Mouse (Mus musculus) embryo, embryonic 10 days (tissue): ENCODE data around the gene Mrpl46.

Source experiments
- DNase-seq: peaks from one replicate; pipeline ENCODE4 v3.0.0-alpha.2; 2015; ENCODE audit warnings: low spot score

The Mrpl46 gene

DNA sequence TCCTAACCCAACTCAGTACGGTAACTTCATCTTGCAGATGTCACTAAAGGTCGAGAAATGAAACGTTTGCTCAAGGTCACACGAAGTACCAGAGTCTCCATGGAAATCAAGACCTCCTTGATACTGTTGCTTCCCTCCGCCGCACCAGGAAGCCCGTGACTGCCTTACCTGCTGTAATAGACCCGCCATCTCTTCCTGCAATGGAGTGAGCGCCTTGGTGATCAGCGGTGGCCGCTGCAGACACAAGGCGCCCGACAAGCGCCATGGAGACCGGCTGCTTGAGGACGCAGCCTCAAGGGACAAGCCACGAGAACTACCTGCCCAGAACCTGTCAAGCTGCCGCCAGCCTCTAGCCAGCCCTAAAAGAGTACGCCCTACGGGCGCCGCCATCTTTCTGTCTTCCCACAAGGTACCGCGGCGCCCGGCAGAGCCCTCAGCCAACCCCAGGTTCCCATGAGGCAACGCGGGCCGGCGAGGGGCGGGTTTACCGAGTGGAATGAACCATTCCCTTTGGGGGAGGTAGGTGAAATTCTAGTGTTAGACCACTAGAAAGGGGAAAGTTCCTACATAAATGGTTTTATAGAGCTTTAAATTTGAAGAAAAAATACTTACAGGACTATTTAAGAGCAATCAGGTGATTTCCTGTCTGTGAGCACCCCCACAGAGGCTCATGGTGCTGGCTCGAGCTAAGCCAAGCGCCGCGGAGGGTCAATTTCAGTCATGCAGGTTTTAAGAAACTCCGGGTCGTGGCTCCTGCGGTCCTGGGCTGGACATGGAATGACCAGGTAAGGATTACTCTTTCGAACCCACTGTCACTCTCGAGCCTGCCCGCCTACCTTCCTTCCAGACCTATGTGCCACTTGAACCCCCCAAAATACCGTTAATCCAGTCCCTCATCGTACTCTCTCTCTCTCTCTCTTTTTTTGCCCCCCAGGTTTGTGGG is at the start of gene Mrpl46, which contains the start of gene Mrps11:
Gene Mrpl46, minus strand, starts transcription at position 893 of the 943 bp plus-strand sequence.
Gene Mrps11, plus strand, starts transcription at position 481 of the 943 bp plus-strand sequence.
- peak; percentile 91 for DNase-seq

DNA sequence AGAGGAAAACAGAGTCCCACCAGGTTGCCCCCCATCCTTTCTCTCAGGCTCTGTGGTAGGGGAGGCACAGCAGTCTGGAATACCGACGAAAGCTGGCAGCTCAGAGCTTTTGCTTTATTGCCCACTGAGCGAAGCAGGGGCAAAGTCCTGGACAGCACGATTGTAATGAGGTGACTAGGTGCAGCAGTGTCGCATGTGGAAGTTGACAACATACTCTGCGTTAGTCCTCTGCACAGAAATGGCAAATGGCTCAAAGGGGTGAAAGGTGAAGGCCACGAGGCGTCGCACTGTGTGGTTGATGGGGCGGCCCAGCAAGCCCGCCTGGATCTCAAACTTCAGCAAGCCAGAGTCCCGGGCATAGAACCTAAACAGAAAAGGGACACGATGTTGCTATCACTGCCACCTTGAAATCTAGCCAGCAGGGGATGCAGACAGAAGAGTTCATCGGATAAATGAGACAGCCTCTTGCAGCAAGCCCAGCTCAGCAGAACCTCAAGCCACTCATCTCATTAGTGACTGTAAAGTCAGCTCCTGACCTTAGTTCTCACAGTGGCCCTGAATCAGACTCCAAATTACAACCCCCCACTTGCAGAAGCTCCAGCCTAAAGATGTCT is 44.5 kb upstream of the Mrpl46 start:
- DNase-seq = no peak

GRCm38 (mm10) chr7:78826682-78827385 is 43.5 kb upstream of the Mrpl46 start:
- DNase-seq = peak; percentile 28

DNA sequence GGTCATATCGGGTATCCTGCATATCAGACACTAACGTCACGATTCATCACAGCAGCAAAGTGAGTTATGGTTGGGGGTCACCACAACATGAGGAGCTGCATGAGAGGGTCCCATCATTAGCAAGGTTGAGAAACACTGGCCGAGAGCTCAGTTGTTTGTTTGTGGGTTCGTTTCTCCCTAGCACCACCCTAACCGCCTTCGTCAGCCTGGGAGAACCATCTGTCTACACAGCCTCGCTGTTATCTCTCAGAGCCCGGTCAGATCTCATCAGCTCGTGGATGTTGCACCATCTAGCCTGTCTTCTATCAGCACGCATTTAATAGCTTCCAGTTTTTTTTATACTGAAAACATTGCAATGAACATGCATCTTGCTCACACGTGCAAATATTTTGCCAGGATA is 35.0 kb upstream of the Mrpl46 start:
- no peak for DNase-seq

DNA sequence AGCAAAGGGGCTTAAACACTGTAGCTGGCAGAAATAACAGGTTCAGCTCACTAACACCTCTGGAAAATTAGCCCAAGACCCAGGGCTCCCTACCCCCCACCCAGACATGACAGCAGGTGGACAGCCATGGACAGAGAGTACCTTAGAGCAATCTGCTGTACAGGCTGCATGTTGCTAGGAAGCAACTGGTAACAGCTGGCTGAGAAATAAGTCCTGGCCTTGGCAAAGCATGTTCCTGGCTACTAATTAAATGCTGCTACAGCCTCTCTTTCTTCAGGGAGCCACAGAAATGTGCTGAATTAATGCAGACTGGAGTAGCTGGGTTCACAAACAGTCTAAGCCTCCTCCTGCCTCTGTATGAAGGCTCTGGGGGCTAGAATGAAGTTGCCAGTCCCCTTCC is 31.4 kb upstream of the Mrpl46 start:
- no peak for DNase-seq

GRCm38 (mm10) chr7:78813791-78814190 is 30.5 kb upstream of the Mrpl46 start:
- DNase-seq = no peak

DNA sequence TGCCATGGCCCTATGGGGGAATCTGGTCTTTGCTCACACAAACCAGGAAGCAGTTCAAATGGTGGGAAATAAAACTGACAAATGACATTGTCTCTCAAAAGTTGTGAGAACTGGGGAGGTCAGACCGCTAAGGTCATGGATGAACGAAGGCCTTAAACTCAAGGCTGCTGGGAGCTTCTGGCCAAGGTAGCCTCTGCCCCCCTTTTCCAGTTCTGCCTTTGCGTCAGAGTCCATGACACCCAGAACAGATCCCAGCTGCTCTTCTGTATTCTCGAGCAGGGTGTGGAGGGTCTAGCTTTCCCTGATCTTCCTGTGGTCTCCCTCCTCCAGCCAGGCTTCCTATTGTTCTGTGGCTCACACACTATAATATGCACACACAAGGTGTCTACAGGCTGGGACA is 23.9 kb upstream of the Mrpl46 start:
- DNase-seq = no peak

DNA sequence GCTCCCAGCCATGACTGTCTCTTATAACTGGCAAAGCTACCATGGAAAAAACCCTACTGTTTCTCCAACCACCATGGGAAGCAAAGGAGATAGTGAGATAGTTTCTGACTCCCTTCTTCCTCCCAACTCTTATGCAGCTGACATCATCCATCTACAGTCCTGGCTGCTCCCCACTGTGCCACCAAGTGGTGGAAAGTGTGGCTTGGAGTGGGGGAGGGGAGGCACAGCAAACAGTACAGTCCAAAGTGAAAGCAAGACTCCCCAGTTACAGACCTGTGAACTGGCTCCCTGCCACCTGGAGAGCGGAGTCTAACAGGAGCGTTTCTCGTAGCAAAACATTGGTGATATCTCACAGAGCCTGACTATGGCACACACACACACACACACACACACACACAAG is 20.5 kb upstream of the Mrpl46 start:
- no peak for DNase-seq

DNA sequence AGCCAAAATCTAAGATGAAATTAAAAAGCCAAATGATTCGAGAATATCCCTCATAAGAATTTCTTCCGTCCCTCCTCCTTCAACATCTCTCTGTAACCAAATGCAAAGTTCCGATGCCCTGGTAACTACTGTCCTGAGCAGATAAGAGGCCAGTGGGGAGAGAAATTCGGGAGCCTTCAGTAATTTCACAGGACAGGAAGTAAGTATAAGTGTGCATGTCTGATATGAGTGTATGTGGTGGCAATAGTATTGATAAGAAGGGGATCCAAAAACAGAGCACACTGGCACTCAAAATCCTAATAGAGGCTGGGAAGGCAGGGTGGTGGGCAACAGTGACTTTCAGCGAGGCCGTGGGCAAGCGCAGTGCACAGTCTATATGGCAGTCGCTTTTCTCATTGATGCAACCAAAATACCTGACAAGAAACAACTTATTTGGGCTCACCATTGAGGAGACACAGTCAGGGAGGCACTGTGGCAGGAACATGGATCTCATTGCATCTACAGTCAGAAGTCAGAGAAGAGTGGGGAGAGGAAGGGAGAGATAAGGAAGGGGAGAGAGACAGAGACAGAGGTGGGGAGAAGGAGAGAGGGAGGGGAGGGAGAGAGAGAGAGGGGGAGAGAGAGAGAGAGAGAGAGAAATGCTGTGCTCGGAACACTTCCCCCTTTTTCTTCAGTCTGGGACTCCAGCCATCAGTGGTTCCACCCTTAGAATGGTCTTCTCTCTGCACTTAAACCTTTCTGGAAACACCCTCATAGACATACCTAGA is 16.6 kb upstream of the Mrpl46 start:
- no peak for DNase-seq

GRCm38 (mm10) chr7:78797843-78798455 is 14.6 kb upstream of the Mrpl46 start:
- DNase-seq = no peak

- no peak for DNase-seq
These were observed 13.3 kb upstream of the Mrpl46 start for GRCm38 (mm10) chr7:78796624-78797023.

- DNase-seq = no peak
These were observed 11.3 kb upstream of the Mrpl46 start for GRCm38 (mm10) chr7:78794571-78795092.

DNA sequence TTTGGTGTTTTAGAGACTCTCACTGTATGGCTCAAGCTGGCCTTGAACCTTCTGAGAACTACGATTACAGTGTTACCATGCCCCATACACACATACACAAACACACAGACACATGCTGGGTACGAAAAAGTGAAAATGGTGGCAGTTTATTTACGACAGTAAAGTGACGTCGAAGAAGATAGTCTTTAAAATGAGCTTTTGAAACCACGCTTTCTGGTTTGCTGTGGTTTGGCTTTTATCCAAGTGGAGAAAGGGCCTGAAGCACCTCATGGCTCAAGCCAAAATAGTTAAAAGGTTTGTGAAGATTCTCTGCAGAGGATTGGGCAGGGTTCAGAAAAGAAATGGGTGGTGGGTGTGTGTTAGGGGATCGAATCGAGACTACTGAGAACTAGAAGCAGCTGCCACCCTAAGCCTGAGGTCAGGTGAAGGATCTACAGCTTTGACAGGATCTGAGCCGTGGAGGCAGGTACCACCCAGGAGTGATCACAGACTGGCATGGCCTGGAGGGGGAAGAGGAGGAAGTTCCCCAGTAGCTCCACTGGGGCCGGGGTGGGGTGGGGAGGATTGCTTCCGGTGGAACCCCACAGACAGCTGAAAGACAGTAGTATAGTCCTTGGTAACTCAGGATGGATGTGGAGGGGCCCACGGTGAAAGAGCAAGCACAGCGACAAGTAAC is 10.7 kb upstream of the Mrpl46 start:
- DNase-seq = no peak

- DNase-seq = peak; percentile 87
These were observed 8.3 kb upstream of the Mrpl46 start for GRCm38 (mm10) chr7:78791359-78792222.

DNA sequence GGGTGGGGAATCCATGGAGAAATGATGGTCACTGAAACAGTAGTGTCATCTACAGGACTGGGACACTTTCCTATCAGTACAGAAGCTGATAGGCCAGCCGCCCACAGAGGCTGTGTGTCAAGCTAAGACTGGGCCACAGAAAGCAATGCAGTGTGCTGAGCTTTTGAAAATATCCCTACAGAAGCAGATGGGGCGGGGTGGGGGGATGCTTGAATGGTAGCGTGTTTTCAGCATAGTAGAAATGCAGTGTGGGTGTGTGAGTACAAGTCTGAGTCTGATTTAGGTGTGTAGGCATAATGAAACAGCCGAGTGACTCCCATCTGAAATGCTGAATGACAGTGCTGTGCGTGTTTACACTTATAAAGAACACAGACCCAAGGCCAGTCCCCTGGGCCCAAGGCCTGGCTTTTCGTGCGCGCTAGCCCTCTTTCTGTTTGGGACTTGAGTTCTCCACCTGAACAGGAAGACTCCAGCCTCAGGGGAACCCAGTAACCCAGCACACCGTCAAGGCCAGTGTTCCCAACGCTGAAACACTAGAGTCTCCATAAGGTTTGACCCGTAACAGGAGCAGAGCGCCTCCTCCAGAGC is 4.6 kb upstream of the Mrpl46 start:
- DNase-seq = no peak

DNA sequence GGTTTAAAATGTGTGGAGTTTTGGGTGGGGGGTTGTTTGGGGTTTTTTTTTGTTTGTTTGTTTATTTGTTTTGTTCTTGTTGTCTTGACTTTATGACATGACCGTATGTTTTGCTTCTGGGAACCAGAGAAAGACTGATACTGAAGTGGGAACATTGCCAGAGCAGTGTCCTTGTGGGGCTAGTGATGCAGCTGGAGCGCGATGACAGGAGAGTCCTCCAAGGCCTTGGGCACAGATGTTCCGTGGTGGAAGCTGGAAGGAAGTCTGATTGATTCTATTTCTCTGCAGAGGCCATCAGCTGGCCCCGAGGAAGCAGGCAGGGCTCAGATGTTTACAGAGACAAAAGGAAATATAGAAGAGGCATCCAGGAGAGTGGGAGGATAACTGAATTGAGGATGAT is 2.6 kb upstream of the Mrpl46 start:
- DNase-seq = no peak

DNA sequence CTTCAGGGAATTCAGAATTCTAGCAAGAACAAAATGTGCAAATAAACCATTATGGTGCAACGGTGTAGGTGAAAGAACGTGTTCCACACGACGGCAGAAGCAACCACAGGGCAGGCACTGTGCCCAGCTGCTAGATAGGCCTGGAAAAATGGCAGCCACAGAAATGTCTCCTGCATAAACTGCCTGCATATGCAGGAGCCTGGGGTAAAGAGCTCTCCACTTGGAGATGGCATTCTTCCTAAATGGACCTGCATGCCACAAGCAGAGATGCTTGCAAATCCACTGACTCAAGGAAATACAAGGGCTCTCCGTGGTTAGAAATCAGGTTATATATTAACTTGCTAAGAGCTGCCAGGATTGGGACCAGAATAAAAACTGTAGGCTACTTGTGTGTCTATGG is 4.6 kb downstream of the Mrpl46 start:
- DNase-seq = no peak

DNA sequence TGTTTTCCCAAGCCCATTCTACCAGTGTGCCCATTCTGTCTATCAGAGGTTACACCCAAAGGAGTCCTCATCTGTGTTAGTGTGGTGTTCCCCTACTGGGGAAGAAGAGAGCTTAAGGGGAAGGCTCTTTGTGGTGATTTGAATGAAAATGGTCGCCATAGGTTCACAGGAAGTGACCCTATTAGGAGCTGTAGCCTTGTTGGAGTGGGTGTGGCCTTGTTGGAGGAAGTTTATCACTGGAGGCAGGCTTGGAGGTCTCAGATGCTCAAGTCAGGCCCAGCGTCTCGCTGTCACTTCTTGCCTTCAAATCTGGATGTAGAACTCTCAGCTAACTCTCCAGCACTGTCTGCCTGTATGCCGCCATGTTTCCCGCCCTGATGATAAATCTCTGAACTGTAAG is 12.4 kb downstream of the Mrpl46 start:
- no peak for DNase-seq

DNA sequence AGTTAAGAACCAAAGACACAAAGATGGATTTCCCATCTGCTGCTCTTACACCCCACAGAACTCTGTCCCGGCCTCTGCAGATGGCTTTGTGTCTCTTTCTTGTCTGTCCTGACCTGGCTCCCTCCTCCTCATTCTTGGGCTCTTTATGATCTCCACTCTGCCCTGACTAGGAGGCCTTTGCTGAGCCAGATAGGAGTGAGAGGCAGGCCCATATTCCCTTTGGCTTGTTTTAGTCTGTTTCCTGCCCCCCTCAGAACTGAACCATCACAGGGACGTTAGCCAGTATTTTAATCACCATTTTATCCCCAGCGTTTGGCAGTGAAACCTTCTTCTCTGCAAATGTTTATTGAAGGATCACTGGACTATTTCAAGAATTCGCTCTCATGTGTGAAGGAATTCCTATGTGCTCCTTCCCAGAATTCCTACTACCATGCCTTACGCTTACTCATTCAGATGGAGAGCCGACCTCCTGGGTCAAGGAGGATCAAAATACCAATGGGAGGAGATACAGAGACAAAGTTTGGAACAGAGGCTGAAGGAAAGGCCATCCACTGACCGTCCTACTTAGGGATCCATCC is 14.2 kb downstream of the Mrpl46 start:
- DNase-seq = no peak
